Mouse (Mus musculus): ENCODE data around the gene Olfr823. TPM values are rescaled to one million over a fixed set of nuclear protein-coding genes. Genes with fewer than 3 reads are reported as not detected.

Gene Olfr823
- polyA plus RNA-seq (2012; rRNA removed; ENCODE audit: low replicate concordance) = not detected in 2 replicates

GRCm38 (mm10) chr10:130115283-130115682 is at the start of gene Olfr823:
Olfr823 (minus strand) TSS chr10:130115383.

GRCm38 (mm10) chr10:130129900-130130299 is 14.7 kb upstream of the Olfr823 start, which contains the start of gene Olfr824:
Olfr824 (minus strand) TSS chr10:130130000.

GRCm38 (mm10) chr10:130070910-130071309 is 44.3 kb downstream of the Olfr823 start, which contains the start of gene Olfr822:
Olfr822 (plus strand) TSS chr10:130071210.

Other genes with a start within 250 kb of the Olfr823 start
- not detected in 2 replicates for gene Olfr814, start 235.5 kb downstream of the Olfr823 start, polyA plus RNA-seq (2012; rRNA removed; ENCODE audit: low replicate concordance)
- gene Olfr815, start 209.5 kb downstream of the Olfr823 start, polyA plus RNA-seq (2012; rRNA removed; ENCODE audit: low replicate concordance) = not detected in 2 replicates
- gene Olfr816, start 199.8 kb downstream of the Olfr823 start, polyA plus RNA-seq (2012; rRNA removed; ENCODE audit: low replicate concordance) = not detected in 2 replicates
- gene Olfr818, start 166.3 kb downstream of the Olfr823 start, polyA plus RNA-seq (2012; rRNA removed; ENCODE audit: low replicate concordance) = not detected in 2 replicates
- not detected in 2 replicates for gene Olfr819, start 148.1 kb downstream of the Olfr823 start, polyA plus RNA-seq (2012; rRNA removed; ENCODE audit: low replicate concordance)
- gene Olfr247, start 139.2 kb downstream of the Olfr823 start, polyA plus RNA-seq (2012; rRNA removed; ENCODE audit: low replicate concordance) = not detected in 2 replicates
- gene Gm10310, start 130.3 kb downstream of the Olfr823 start, polyA plus RNA-seq (2012; rRNA removed; ENCODE audit: low replicate concordance) = not detected in 2 replicates
- not detected in 2 replicates for gene Olfr820, start 102.8 kb downstream of the Olfr823 start, polyA plus RNA-seq (2012; rRNA removed; ENCODE audit: low replicate concordance)
- not detected in 2 replicates for gene Olfr821, start 85.0 kb downstream of the Olfr823 start, polyA plus RNA-seq (2012; rRNA removed; ENCODE audit: low replicate concordance)
- gene Olfr822, start 44.2 kb downstream of the Olfr823 start, polyA plus RNA-seq (2012; rRNA removed; ENCODE audit: low replicate concordance) = not detected in 2 replicates
- gene Olfr824, start 14.6 kb upstream of the Olfr823 start, polyA plus RNA-seq (2012; rRNA removed; ENCODE audit: low replicate concordance) = not detected in 2 replicates
- not detected in 2 replicates for gene Olfr825, start 51.4 kb upstream of the Olfr823 start, polyA plus RNA-seq (2012; rRNA removed; ENCODE audit: low replicate concordance)
- gene Olfr826, start 68.8 kb upstream of the Olfr823 start, polyA plus RNA-seq (2012; rRNA removed; ENCODE audit: low replicate concordance) = not detected in 2 replicates
- not detected in 2 replicates for gene Olfr827, start 99.0 kb upstream of the Olfr823 start, polyA plus RNA-seq (2012; rRNA removed; ENCODE audit: low replicate concordance)
- not detected in 2 replicates for gene Neurod4, start 164.9 kb upstream of the Olfr823 start, polyA plus RNA-seq (2012; rRNA removed; ENCODE audit: low replicate concordance)
- 0.08 TPM in 1 of 2 replicates, not detected in the other for gene Tespa1, start 207.5 kb upstream of the Olfr823 start, polyA plus RNA-seq (2012; rRNA removed; ENCODE audit: low replicate concordance)